Mouse (Mus musculus) thymus, postnatal 25 days (tissue): ENCODE measurements around the gene Spon1.

Experiments used
- DNase-seq: peaks from one replicate; pipeline ENCODE4 v3.0.0; 2022

The Spon1 gene

DNA sequence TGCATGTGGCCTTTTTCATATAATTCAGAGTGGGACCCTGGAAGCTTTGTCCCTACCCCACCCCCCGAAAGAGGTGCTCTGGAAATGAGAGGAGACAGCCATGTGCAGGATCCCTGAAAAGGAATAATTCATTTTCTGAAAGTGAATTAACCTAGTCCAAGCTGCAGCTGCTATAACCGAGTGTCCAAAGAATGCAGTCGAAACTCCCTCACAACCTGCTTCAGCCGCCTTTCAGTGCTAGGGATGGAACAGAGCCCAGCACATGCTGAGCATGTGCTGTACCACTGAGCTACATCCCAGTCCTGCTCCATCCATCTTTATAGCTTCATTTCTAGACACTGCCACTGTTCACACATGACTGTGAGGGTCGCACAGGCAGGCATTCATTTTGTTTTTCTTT lies 79.4 kb downstream of the Spon1 start:
- DNase-seq = no peak

DNA sequence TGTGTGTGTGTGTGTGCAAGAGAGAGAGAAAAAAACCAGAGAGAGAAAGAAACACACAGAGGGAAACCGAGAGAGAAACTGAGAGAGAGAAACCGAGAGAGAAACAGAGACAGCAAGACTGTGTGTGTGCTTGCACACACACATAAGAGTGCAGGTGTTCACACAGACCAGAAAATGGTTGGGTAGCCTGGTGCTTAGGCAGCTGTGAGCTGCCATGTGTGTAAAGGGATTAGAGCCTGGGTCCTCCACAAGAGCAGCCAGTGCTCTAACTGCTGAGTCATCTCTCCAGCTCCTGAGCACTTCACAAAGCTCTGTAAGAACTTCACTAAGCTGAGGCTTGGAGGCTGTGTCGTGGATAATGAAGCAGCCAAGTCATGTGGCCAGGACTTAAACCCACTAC lies 80.8 kb downstream of the Spon1 start:
- peak; percentile 18 for DNase-seq

DNA sequence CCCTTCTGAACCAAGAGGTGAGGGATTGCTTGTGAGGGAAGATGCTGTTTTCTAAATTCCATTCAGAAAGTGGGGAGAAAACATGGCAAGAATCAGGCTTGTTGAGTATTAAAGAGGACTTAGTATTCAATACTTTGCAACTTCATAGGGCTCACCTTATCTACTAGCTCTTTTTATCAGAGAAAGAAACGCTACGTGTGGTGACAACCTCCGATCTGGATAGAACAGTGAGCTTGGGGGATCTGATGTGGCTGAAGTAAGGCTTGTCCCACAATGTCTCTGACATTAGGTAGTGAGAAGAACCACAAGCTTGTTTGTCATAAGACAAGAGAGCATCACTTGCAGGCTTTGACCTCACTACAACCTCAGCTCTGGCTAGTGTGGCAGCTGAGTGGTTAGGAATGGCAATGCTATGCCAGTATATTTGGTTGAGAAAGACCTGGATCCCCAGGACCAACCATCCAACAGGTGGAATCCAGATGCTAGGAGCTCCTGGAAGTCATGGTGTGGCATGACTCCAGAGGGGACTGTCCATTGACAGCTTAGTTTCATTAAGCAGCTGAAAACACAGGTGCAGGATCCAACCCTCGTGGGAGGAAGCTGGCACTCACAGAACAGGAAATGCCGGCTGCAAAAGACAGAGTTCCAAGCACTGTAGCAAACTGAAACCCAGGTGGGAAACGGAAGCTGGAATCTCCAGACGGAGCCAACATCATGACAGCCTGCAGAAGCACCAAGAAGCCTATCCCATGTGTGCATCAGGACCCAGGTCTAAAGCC lies 81.4 kb downstream of the Spon1 start:
- DNase-seq = peak; percentile 32

DNA sequence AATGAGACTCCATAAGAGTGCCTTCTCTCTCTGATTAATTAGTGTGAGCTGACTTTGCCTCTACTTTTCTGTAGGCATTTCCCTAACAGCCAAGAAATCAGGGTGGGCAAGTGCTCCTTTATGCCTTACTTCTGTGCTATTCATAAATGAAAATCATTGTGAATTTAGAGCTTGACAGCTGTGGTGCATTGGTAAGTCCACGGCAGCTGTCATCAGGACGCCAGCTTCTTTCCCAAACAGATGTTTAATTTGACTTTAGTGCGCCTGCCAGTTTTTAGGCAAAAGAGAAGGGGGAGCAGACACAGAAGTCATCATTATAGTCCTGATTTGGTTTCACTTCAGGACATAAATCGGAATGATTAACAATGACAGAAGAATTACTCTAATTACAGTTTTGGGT lies 84.6 kb downstream of the Spon1 start:
- no peak for DNase-seq

DNA sequence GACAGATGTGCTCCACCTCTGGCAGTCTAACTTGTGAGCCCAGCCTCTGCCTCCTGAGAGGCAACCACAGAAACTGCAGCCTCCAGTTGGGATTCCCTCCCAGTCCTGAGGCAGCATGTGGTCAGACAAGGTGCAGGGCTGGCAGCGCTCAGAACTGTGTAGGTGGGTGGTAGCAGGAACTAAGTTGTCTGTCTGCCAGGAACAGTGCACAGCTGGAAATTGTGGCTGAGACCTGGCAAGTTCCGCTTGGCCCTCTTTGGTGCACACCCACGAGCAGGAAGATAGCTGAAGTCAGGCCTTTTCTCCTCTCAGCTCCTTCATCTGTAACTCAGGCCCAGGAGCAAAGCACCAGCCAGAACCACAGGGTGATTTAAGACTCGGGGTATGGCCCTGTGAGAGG lies 89.6 kb downstream of the Spon1 start:
- DNase-seq = peak; percentile 48

DNA sequence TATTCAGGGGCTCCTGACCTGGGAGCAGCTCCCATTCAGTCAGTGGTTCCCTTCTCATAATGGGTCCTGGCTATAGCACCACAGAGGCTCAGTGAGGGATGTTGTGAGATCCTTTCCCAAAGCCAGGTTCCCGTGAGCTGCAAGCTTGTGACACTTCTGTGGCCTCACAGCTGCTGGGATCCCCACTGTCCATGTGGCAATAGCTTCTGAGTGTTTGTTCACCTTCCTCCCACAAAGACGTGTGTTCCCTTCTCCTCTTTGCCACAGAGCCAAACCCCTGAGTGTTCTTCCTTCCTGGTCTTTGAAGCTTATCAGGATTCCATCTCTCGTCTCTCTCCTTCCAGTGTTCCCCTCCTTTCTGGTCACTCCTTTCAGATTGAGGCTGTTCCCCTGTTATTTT lies 90.3 kb downstream of the Spon1 start:
- DNase-seq = no peak

DNA sequence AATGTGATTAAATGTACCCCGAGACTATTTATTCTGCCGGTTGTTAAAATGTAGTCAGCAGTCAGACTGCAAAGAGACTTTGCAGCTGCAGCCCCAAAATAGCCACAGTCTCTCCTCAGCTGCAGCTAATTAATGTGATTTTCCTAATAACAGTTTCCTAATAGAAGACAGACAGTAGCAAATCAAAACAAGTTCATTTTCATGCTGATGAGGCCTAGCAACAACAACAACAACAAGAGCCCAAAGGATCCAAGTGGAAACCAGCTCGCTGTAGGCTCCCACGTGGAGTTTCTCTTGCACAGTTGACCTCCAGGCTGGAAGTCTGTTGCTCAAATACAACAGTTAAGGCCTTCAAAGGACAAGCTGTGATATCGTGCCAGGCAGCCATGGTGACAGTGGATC lies 93.7 kb downstream of the Spon1 start:
- no peak for DNase-seq

DNA sequence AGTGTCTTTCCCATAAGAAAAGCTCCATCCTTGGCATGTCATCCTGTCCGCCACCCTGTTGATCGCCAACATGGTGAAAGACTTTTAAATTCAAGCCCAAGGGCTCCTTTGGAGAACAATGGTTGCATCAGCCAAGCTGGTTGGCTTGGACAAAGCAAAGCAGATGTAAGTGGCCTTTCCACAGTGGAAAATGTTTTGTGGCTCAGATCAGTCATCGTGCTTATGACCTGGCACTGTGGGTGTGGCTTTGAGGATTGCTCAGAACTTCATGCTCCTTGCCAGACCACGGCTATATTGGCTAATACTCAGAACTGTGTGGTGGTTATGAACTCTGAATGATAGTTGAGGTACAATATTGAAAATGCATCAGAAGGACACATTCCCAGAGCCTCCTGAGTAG lies 96.2 kb downstream of the Spon1 start:
- DNase-seq = no peak

DNA sequence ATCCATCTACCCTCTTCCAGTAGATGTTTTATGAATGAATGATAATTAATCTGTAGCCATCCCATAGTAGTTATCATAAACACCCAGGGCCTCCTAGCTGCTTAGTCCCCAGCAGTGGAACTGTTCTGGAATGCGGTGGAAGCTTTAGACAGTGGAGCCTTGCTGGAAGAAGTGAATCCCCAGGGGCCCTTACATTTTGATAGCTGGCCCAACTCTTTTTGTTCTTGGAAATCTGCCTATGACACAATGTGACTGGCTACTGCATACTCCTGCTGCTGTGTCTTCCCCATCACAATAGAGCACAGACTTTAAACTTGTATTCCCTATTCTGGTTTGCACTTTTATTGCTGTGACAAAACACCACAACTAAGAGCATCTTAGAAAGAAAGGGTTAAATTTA lies 107.0 kb downstream of the Spon1 start:
- no peak for DNase-seq

DNA sequence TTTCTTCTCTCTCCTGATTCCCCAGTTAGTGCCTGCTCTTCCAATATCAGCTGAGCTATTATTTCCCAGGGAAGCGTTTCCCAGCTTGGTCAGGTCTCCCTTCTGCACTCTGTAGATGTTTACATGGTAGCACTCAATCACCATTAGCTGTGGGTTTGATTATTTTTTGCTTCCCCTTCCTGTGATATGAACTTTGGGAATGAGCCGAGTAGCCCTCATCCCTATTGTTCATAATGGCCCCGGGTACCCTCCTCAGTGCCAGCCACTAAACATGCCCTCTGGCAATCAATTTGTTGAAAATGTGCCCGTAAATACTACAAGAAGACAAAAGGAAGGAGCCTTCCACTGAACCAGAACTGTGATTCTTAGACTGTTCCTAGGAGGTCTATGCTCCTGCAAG lies 111.7 kb downstream of the Spon1 start:
- DNase-seq = no peak

DNA sequence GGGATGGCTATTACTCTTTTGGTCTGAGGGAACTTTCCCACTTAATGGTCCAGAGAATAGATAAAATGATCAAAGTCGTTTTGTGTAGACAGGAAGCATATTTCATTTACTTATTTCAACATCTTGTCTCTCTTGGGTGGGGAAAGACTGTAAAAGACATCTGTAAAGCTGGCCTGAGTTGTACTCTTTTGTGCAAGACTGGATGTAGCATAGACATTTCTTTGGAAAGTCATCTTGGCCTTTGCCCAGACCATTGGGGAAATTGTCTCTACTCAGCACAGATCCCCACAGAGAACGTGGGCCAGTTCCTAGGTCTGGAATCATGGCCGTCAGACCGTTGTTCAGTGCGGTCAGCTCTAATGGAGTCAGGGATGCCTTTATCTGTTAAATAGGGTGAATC lies 112.1 kb downstream of the Spon1 start:
- DNase-seq = no peak

DNA sequence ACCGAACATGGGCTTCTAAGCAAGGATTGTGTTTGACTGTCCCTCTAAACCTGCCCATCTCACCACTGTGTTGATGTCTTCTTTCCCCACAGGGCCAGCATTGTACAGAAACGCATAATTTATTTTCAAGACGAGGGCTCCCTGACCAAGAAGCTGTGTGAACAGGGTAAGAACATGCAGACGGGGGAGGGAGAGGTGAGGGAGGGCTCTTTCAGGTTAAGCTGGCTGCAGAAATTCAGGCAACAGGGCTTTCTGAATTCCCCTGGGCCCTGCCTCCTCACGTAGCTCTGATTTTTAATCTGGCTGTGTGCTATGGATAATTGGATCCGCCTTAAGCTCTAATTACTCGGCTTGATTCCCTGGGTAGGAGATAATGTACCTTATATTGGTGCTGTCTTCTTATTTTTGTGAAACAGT lies 113.3 kb downstream of the Spon1 start:
- no peak for DNase-seq

DNA sequence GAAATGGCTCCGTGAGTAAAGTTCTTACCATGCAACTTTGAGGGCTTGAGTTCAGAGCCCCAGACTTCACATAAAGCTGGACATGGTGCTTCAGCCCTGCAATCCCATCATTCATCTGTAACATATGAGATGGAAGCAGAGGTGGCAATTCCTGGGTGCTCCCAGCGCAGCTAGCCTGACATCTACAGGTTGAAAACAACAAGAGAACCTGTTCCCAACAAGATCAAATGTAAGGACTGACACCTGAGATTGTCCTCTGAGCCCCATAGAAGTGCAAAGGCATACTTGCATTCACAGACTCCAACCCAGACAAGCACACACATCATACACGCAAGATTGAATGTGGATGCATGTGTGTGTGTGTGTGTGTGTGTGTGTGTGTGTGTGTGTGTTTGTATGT lies 114.2 kb downstream of the Spon1 start:
- no peak for DNase-seq

DNA sequence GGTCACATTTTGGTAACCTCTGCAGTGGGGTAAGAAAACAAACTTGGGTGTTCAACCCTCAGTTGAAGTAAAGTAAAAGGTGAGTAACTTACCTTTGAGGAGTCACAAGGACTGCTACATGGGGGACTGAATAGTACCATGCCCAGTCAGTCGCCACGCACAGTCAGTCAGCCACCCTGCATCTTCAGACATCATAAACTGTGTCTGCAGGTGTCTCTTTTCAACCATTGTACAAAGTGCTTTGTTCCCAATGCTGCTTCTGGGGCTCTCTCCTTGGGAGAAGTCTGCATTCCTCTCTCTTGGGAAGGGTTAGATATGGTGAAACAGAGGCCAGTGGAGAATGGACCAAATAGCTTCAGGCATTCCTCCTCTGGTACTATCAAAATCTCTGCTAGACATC lies 125.0 kb downstream of the Spon1 start:
- no peak for DNase-seq

DNA sequence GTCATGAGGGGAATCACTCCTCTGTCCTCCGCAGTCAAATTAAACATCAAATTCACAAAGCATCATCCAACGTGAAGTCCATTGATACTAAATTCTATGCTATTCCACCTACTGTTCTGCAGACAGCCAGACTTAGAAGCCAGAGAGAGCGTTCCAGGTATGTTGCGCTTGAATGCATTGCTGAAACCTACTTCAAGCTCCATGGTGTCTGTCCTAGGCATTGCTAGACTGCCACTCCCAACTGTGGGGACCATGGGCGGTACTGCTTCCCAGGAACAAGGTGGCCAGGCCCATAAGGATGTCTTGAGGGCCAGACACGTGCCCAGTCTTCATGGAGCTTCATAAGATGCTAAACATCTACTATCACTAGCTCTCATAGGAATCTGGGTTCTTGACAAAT lies 125.7 kb downstream of the Spon1 start:
- no peak for DNase-seq

DNA sequence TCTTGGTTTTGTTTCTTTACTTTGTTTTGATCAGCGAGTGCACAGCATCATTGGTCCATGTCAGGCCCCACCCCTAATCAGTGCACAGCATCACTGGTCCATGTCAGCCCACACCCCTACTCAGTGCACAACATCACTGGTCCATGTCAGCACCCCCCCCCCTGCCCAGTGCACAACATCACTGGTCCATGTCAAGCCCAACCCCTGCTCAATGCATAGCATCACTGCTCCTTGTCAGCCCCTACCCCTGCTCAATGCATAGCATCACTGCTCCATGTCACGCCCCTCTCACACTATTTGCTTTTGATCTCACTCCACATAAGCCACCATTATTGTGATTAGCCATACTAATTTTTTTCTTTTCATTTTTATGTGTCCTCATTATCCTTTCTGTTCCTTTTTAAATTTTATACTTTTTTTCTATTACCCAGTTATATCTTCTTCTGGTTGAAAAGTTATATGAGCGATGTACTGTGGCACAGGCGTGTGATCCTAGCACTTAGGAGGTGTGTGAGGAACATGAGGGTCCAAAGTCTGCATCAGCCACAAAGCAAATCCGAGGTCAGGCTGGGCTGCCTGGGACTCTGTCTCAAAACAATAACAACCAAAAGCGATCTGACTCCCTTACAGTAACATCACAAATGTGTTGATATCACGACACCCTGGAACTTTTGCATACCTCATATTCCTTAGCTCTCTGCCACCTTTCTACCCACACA lies 128.3 kb downstream of the Spon1 start:
- no peak for DNase-seq

DNA sequence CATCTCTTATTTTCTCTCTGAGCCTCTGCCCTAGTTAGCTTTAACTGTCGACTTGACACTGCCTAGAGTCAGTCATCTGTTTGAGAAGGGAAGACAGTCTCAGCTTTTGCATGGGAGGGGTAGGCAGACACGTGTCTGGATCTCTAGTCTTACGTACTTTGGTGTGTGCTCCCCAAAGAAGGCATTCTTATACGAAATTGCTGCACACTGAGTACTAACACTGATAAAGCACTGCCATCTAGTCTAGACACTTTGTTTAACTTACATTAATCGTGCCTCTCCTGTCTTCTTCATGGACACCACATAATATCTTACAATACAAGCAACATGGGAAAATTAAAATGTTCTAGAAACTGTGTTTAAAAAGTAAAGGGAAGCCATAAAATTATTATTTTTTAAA lies 129.5 kb downstream of the Spon1 start:
- no peak for DNase-seq

DNA sequence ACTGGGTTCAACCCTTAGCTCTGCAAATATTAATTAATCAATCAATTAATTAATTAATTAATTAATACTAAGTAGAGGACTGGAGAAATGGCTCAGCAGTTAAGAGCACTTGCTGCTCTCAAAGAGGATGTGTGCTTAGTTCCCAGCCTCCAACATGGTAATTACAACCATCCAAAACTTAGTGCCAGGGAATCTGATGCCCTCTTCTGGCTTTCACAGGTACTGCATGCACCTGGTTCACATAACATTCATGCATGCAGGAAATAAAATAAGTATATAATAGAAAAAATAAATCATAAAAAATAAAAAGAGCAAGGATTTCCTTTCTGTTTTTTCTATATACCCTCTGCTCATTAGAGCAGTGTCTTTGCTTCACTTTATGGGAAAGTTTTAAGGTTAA lies 132.6 kb downstream of the Spon1 start:
- no peak for DNase-seq

DNA sequence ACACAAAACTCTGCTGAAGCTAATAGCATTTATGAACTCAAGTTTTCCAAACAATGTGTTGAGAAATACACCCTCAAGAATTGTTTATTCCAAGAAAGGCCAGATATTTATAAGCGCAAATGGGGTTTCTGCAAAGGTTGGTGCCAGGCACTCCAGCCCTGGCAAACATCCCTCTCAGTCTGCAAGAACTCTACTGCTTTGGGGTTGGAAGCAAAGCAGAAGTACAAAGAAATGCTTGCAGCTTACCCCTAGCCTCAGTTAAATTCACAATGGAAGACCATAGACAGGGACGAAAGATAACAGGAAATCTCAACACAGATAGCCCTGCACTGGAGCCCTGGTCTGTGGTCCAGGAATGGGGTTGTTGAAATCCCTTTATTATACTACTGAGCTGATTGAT lies 135.7 kb downstream of the Spon1 start:
- DNase-seq = no peak

DNA sequence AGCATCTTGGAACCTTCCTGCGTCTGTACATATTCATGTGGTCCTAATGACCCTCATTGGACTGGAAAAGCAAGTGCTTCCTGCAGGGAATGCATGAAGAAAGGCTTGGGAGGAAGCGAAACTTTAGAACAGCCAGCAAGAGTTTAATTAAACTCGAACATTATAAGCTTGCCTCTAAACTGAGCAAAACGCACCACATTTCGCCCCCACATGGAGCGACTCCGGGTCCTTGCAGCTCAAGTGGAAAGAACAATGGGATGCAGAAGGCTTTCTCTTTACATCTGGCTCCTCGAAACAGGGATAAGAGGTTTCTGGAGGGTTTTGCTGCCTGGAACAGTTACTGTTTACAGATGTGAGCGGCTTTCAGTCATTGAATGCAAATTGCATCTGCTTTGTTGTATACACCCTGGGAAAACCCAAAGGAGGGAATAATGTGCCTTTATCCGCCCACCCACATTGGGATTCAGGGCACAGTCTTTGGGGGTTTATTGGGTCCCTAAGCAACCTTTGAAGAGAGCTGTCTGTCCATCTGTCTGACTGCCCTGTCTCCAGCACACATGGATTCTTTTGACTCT lies 136.2 kb downstream of the Spon1 start:
- no peak for DNase-seq

DNA sequence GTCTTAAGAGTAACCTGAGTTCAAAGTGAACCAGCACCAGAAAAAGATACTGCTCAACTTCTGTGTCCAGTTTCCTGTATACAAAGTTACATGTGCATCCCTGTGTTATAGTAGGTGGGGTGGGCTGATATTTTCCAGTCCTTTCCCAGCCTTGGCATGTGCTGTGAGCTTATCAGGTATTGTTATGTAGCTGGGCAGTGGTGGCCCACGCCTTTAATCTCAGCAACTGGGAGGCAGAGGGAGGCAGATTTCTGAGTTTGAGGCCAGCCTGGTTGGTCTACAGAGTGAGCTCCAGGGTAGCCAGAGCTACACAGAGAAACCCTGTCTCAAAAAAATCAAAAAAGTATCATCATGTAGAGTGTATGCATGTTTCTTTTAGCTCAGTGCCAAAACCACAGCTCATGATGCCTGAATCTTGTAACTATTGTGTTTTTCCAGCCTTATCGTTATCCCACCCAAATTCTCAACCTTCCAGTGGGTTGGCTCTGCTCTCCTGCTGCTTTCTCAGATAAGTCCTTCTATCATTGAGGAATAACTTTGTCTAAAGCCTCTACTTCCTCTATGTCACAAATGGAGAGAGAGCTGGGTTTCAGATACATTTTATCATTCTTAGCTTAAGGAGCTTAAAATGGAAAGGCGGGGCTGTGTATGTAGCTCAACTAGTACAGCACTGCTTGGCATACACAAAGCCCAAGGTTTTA lies 137.5 kb downstream of the Spon1 start:
- DNase-seq = no peak

DNA sequence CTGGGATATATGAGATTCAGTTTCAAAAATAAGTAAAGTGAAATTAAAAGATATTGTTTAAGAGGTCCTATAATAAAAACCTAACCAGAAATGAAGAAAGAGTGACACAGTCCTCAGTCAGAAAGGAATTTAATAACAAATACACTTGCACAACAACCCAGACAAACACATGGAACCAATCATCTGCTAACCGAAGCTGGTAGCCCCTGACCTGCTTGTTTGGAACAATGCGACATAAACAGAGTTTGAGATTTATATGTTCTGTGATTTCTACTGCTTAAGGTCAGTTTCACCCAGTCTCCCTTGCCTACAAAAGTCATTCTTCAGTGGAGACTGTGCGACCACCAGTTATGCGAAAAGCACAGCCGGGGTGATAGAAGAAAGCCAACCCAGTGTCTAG lies 138.1 kb downstream of the Spon1 start:
- no peak for DNase-seq

DNA sequence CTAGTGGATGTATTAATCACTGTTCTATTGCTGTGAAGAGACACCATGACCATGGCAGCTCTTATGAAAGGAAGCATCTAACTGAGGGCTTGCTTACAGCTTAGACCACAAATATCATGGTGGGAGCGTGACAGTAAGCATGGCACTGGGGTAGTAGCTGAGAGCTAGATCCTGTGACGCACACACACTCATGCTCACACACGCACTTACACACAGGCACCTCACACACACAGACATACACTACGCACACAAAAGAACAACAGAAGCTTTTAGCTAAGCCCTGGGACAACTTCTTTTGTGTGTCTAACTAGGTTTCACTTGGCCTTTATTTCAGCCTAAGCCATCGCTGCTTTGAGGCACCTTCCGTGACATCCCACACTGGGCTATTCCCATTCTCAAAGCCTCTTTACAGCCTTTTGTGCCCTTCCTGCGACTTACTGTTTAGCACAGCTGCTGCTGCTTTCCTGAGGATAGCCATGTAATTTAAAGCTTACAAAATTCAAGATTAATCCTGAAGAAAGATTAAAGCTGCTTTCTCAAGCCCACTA lies 138.6 kb downstream of the Spon1 start:
- DNase-seq = no peak
